Comparison of ENCODE assay signal across 21 mouse cellular contexts in genomic region chr12:50190892-50191539, GRCm38 (mm10).
DNase-seq lines count a peak whose midpoint lies in the region; ATAC-seq and TF ChIP-seq lines count a peak whose summit lies in the region.
"Had no signal": no experiment of that assay in that cellular context is flagged by ENCODE, and none has a peak within 500 bp of the region (broad histone marks: within the 10 kb centered on the region; RNA-seq: fewer than 3 reads in every experiment).

No protein-coding gene starts in this region.

- H3K9ac ChIP-seq in forebrain, embryonic 12.5 days = no peak overlapping the region
- no peak overlapping the region for H3K9ac ChIP-seq in hindbrain, embryonic 16.5 days (ENCODE audit: low read depth, low read length)
- H3K9ac ChIP-seq: heart, embryonic 12.5 days had no signal

- H3K27ac ChIP-seq in layer of hippocampus, adult 2 months = peak overlapping the region; percentile 77
- H3K27ac ChIP-seq in forebrain, embryonic 12.5 days = no peak overlapping the region; the same call in 1 of the 2 replicates
- no peak overlapping the region for H3K27ac ChIP-seq in hindbrain, embryonic 16.5 days (ENCODE audit: low read depth, low read length)
- H3K27ac ChIP-seq: embryonic facial prominence, embryonic 10.5 days; gastrocnemius, adult 2 months; limb, embryonic 10.5 days had no signal

- TF ChIP-seq CTCF in layer of hippocampus, adult 2 months (conservative IDR thresholded peaks at IDR 0.05) = no peak

- DNase-seq in layer of hippocampus, adult 2 months (ENCODE audit: low spot score in 2 of 2) = no peak
- DNase-seq in layer of hippocampus, adult 9-11 months = no peak
- peak; percentile 44 for DNase-seq in Muller cell, postnatal 12 days (ENCODE audit: inconsistent ontology term)
- DNase-seq in lung, postnatal 10 days = no peak
- no peak for DNase-seq in cerebellum, postnatal 25 days
- DNase-seq: adrenal gland, postnatal 25 days; cerebellum, adult 2 months; gastrocnemius, adult 2 months; heart, postnatal 14 days; kidney, adult 2 months; kidney, postnatal 14 days; lung, adult 18-20 months; lung, postnatal 36 days; thymus, postnatal 36 days had no signal

- H3K36me3 ChIP-seq in forebrain, embryonic 12.5 days (replicated peaks) = no peaks in the 10 kb centered on the region
- no peaks in the 10 kb centered on the region for H3K36me3 ChIP-seq in hindbrain, embryonic 16.5 days (ENCODE audit: control insufficient read depth, insufficient read depth, low read length)
- H3K36me3 ChIP-seq: embryonic facial prominence, embryonic 10.5 days; heart, embryonic 12.5 days; limb, embryonic 10.5 days had no signal

- H3K4me3 ChIP-seq in layer of hippocampus, adult 2 months = no peak overlapping the region
- no peak overlapping the region for H3K4me3 ChIP-seq in forebrain, embryonic 12.5 days (replicated peaks)
- no peak overlapping the region for H3K4me3 ChIP-seq in hindbrain, embryonic 16.5 days (ENCODE audit: low read length)
- H3K4me3 ChIP-seq: embryonic facial prominence, embryonic 10.5 days; gastrocnemius, adult 2 months; heart, embryonic 12.5 days; limb, embryonic 10.5 days had no signal

- peak overlapping the region; percentile 22 for H3K4me2 ChIP-seq in forebrain, embryonic 12.5 days
- H3K4me2 ChIP-seq in hindbrain, embryonic 16.5 days (ENCODE audit: low read length) = no peak overlapping the region
- H3K4me2 ChIP-seq: heart, embryonic 12.5 days had no signal

- peaks cover 25% of the 10 kb centered on the region for H3K4me1 ChIP-seq in forebrain, embryonic 12.5 days
- no peaks in the 10 kb centered on the region for H3K4me1 ChIP-seq in hindbrain, embryonic 16.5 days (ENCODE audit: control insufficient read depth, insufficient read depth, low read depth, low read length)
- H3K4me1 ChIP-seq: heart, embryonic 12.5 days had no signal

- peak; percentile 57 for ATAC-seq in forebrain, embryonic 12.5 days (ENCODE audit: low FRiP score)
- peak; percentile 58; the same call in 1 of the 2 replicates for ATAC-seq in hindbrain, embryonic 16.5 days
- ATAC-seq: inflammation-experienced regulatory T-cells, adult 6 months had no signal

- no peaks in the 10 kb centered on the region for H3K27me3 ChIP-seq in forebrain, embryonic 12.5 days
- H3K27me3 ChIP-seq in hindbrain, embryonic 16.5 days (replicated peaks; ENCODE audit: control insufficient read depth, insufficient read depth, low read length) = no peaks in the 10 kb centered on the region
- H3K27me3 ChIP-seq: CH12.LX; heart, embryonic 12.5 days had no signal

- no peaks in the 10 kb centered on the region for H3K9me3 ChIP-seq in forebrain, embryonic 12.5 days
- H3K9me3 ChIP-seq in hindbrain, embryonic 16.5 days (ENCODE audit: control insufficient read depth, low read length) = no peaks in the 10 kb centered on the region
- H3K9me3 ChIP-seq: embryonic facial prominence, embryonic 10.5 days; heart, embryonic 12.5 days; limb, embryonic 10.5 days had no signal
